Mouse (Mus musculus): ENCODE measurements at regions not wholly inside any gene's neighbourhood (a gene's known extent, or its start where the extent isn't known, plus 50 kb on each side); places are given as distances from the start of the nearest gene placed in this dataset.

- DNase-seq (ENCODE audit: low spot score) (no peak), ATAC-seq (replicated peaks; ENCODE audit: low FRiP score) (no peak)
- 94% methylated on average over 3 of the region's 3 CpGs for WGBS
- Histone ChIP-seq H3K9ac (ENCODE audit: low read length) (no peak overlapping the region), H3K27me3 (ENCODE audit: control insufficient read depth, insufficient read depth, low read length) (no peaks in the 10 kb centered on the region; the same call in 1 of the 2 replicates), H3K9me3 (ENCODE audit: control insufficient read depth, low read length) (no peaks in the 10 kb centered on the region), H3K27ac (ENCODE audit: low read depth, low read length) (no peak overlapping the region), H3K4me3 (ENCODE audit: low read depth, low read length) (no peak overlapping the region), H3K4me2 (ENCODE audit: low read depth, low read length, severe bottlenecking) (no peak overlapping the region), H3K36me3 (ENCODE audit: control insufficient read depth, insufficient read depth, low read length) (no peaks in the 10 kb centered on the region), H3K4me1 (replicated peaks; ENCODE audit: control insufficient read depth, insufficient read depth, low read length) (no peaks in the 10 kb centered on the region)
These were observed 77.2 kb downstream of the Ddx3x start for GRCm38 (mm10) chrX:13357973-13358372.

- H3K27ac ChIP-seq (ENCODE audit: low read depth, low read length), result no peak overlapping the region
- H3K4me2 ChIP-seq (ENCODE audit: low read depth, low read length, severe bottlenecking), result no peak overlapping the region
- no peak for ATAC-seq (replicated peaks; ENCODE audit: low FRiP score)
- no peaks in the 10 kb centered on the region; the same call in 1 of the 2 replicates for H3K27me3 ChIP-seq (ENCODE audit: control insufficient read depth, insufficient read depth, low read length)
- H3K9me3 ChIP-seq (ENCODE audit: control insufficient read depth, low read length), result no peaks in the 10 kb centered on the region
- no peaks in the 10 kb centered on the region for H3K36me3 ChIP-seq (ENCODE audit: control insufficient read depth, insufficient read depth, low read length)
- no peaks in the 10 kb centered on the region for H3K4me1 ChIP-seq (replicated peaks; ENCODE audit: control insufficient read depth, insufficient read depth, low read length)
- DNase-seq (ENCODE audit: low spot score), result no peak
- no peak overlapping the region for H3K4me3 ChIP-seq (ENCODE audit: low read depth, low read length)
- WGBS, result 93% methylated on average over 5 of the region's 5 CpGs
- H3K9ac ChIP-seq (ENCODE audit: low read length), result no peak overlapping the region
These were observed 79.7 kb downstream of the Ddx3x start for GRCm38 (mm10) chrX:13360436-13360835.

GRCm38 (mm10) chrX:13370319-13370718 lies 89.5 kb downstream of the Ddx3x start:
- no peaks in the 10 kb centered on the region for H3K9me3 ChIP-seq (ENCODE audit: control insufficient read depth, low read length)
- no peak overlapping the region for H3K4me3 ChIP-seq (ENCODE audit: low read depth, low read length)
- no peak for DNase-seq (ENCODE audit: low spot score)
- no peak overlapping the region for H3K4me2 ChIP-seq (ENCODE audit: low read depth, low read length, severe bottlenecking)
- H3K4me1 ChIP-seq (replicated peaks; ENCODE audit: control insufficient read depth, insufficient read depth, low read length), result no peaks in the 10 kb centered on the region
- WGBS, result 89% methylated on average over 4 of the region's 4 CpGs
- H3K9ac ChIP-seq (ENCODE audit: low read length), result no peak overlapping the region
- no peaks in the 10 kb centered on the region for H3K36me3 ChIP-seq (ENCODE audit: control insufficient read depth, insufficient read depth, low read length)
- ATAC-seq (replicated peaks; ENCODE audit: low FRiP score), result no peak
- H3K27me3 ChIP-seq (ENCODE audit: control insufficient read depth, insufficient read depth, low read length), result no peaks in the 10 kb centered on the region; the same call in 1 of the 2 replicates
- no peak overlapping the region for H3K27ac ChIP-seq (ENCODE audit: low read depth, low read length)

- H3K4me2 ChIP-seq (ENCODE audit: low read depth, low read length, severe bottlenecking), result no peak overlapping the region
- H3K36me3 ChIP-seq (ENCODE audit: control insufficient read depth, insufficient read depth, low read length), result no peaks in the 10 kb centered on the region
- H3K27ac ChIP-seq (ENCODE audit: low read depth, low read length), result no peak overlapping the region
- ATAC-seq (replicated peaks; ENCODE audit: low FRiP score) (no peak), DNase-seq (ENCODE audit: low spot score) (no peak)
- no peaks in the 10 kb centered on the region for H3K4me1 ChIP-seq (replicated peaks; ENCODE audit: control insufficient read depth, insufficient read depth, low read length)
- no peak overlapping the region for H3K9ac ChIP-seq (ENCODE audit: low read length)
- H3K27me3 ChIP-seq (ENCODE audit: control insufficient read depth, insufficient read depth, low read length), result no peaks in the 10 kb centered on the region; the same call in 1 of the 2 replicates
- H3K9me3 ChIP-seq (ENCODE audit: control insufficient read depth, low read length), result no peaks in the 10 kb centered on the region
- 74% methylated on average over 4 of the region's 4 CpGs for WGBS
- no peak overlapping the region for H3K4me3 ChIP-seq (ENCODE audit: low read depth, low read length)
These were observed 92.0 kb downstream of the Ddx3x start for GRCm38 (mm10) chrX:13372752-13373151.

- Histone ChIP-seq H3K27ac (ENCODE audit: low read depth, low read length) (no peak overlapping the region), H3K36me3 (ENCODE audit: control insufficient read depth, insufficient read depth, low read length) (no peaks in the 10 kb centered on the region), H3K9me3 (ENCODE audit: control insufficient read depth, low read length) (no peaks in the 10 kb centered on the region), H3K4me2 (ENCODE audit: low read depth, low read length, severe bottlenecking) (no peak overlapping the region), H3K9ac (ENCODE audit: low read length) (no peak overlapping the region), H3K27me3 (ENCODE audit: control insufficient read depth, insufficient read depth, low read length) (no peaks in the 10 kb centered on the region; the same call in 1 of the 2 replicates), H3K4me1 (replicated peaks; ENCODE audit: control insufficient read depth, insufficient read depth, low read length) (no peaks in the 10 kb centered on the region), H3K4me3 (ENCODE audit: low read depth, low read length) (no peak overlapping the region)
- DNase-seq (ENCODE audit: low spot score), result no peak
- ATAC-seq (replicated peaks; ENCODE audit: low FRiP score), result no peak
- 85% methylated on average over 9 of the region's 9 CpGs for WGBS
These were observed 79.6 kb upstream of the Nyx start for GRCm38 (mm10) chrX:13386354-13386753.

- H3K36me3 ChIP-seq (ENCODE audit: control insufficient read depth, insufficient read depth, low read length), result no peaks in the 10 kb centered on the region
- no peak for DNase-seq (ENCODE audit: low spot score)
These were observed 67.4 kb upstream of the Nyx start for GRCm38 (mm10) chrX:13398466-13398865.

GRCm38 (mm10) chrX:13412726-13413125 lies 53.2 kb upstream of the Nyx start:
- H3K9ac ChIP-seq (ENCODE audit: low read length), result no peak overlapping the region
- 82% methylated on average over 2 of the region's 2 CpGs for WGBS
- H3K27ac ChIP-seq (ENCODE audit: low read depth, low read length), result no peak overlapping the region
- no peaks in the 10 kb centered on the region for H3K4me1 ChIP-seq (replicated peaks; ENCODE audit: control insufficient read depth, insufficient read depth, low read length)
- DNase-seq (ENCODE audit: low spot score), result no peak
- H3K4me2 ChIP-seq (ENCODE audit: low read depth, low read length, severe bottlenecking), result no peak overlapping the region
- no peaks in the 10 kb centered on the region for H3K36me3 ChIP-seq (ENCODE audit: control insufficient read depth, insufficient read depth, low read length)
- H3K4me3 ChIP-seq (ENCODE audit: low read depth, low read length), result no peak overlapping the region
- no peak for ATAC-seq (replicated peaks; ENCODE audit: low FRiP score)
- peaks cover 2% of the 10 kb centered on the region; the same call in 1 of the 2 replicates for H3K27me3 ChIP-seq (ENCODE audit: control insufficient read depth, insufficient read depth, low read length)
- no peaks in the 10 kb centered on the region for H3K9me3 ChIP-seq (ENCODE audit: control insufficient read depth, low read length)

More at GRCm38 (mm10) chrX:13398466-13398865, 67.4 kb upstream of the Nyx start:
- Histone ChIP-seq H3K4me2 (ENCODE audit: low read depth, low read length, severe bottlenecking) (no peak overlapping the region), H3K4me3 (ENCODE audit: low read depth, low read length) (no peak overlapping the region), H3K9ac (ENCODE audit: low read length) (no peak overlapping the region), H3K4me1 (replicated peaks; ENCODE audit: control insufficient read depth, insufficient read depth, low read length) (no peaks in the 10 kb centered on the region), H3K9me3 (ENCODE audit: control insufficient read depth, low read length) (no peaks in the 10 kb centered on the region), H3K27ac (ENCODE audit: low read depth, low read length) (no peak overlapping the region), H3K27me3 (ENCODE audit: control insufficient read depth, insufficient read depth, low read length) (no peaks in the 10 kb centered on the region)
- no peak for ATAC-seq (replicated peaks; ENCODE audit: low FRiP score)

GRCm38 (mm10) chrX:13413135-13413534 lies 52.8 kb upstream of the Nyx start:
- Histone ChIP-seq H3K9ac (ENCODE audit: low read length) (no peak overlapping the region), H3K36me3 (ENCODE audit: control insufficient read depth, insufficient read depth, low read length) (no peaks in the 10 kb centered on the region), H3K27me3 (ENCODE audit: control insufficient read depth, insufficient read depth, low read length) (peaks cover 2% of the 10 kb centered on the region; the same call in 1 of the 2 replicates), H3K4me1 (replicated peaks; ENCODE audit: control insufficient read depth, insufficient read depth, low read length) (no peaks in the 10 kb centered on the region), H3K9me3 (ENCODE audit: control insufficient read depth, low read length) (no peaks in the 10 kb centered on the region), H3K4me2 (ENCODE audit: low read depth, low read length, severe bottlenecking) (no peak overlapping the region), H3K27ac (ENCODE audit: low read depth, low read length) (no peak overlapping the region), H3K4me3 (ENCODE audit: low read depth, low read length) (no peak overlapping the region)
- ATAC-seq (replicated peaks; ENCODE audit: low FRiP score) (no peak), DNase-seq (ENCODE audit: low spot score) (no peak)
- 56% methylated on average over 3 of the region's 3 CpGs for WGBS

Data from forebrain, embryonic 11.5 days (tissue).